Mouse (Mus musculus) retina, postnatal 1 day (tissue): ENCODE measurements around the gene Clasp1.

Source experiments
- DNase-seq: peaks from one replicate; pipeline ENCODE4 v3.0.0-alpha.2; 2012

The Clasp1 gene

DNA sequence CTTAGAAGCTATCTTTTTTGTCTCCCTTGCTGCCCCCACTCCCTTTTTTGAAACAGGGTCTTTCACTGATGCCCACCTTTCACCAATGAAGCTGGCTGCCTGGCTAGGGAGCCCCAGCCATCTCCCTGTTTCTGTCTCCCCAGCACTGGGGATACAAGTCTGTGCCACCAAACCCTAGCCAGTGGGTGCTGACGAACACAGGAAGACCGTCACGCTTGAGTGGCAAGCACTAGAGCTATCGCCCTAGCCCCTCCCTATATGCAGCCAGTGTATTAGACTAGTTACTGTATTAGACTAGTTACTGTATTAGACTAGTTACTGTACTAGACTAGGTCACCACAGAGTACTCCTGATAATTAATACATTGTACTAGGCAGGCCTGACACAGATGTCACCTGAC is 66.0 kb downstream of the Clasp1 start:
- no peak for DNase-seq

DNA sequence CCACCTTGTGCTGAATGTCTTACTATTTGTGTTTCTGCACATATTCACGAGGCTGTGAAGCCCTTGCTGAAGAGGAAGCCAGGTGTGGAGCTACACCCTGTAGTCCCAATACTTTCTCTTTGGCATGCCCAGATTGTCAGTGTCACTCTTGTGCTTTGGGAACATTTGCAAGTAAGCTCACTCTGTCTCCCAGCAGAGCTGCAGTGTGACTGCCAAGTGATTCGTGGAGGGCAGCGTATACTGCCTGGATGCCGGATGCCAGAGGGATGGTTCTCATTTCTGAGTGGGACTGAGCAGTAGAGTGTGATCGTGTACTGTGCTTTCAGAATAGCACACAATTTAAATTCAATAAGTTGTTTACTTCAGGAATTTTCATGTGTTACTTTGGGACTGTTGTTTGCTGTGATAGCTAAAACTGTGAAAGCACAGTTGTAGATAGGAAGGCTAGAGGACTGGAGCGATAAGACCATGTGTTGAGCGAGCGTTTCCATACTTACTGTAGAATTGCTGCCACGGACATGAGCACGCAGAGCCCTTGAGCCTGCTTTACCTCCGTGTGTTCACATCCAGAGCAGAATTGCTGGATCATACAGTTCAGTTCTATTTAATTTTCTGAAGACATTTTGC is 68.5 kb downstream of the Clasp1 start:
- DNase-seq: no peak

DNA sequence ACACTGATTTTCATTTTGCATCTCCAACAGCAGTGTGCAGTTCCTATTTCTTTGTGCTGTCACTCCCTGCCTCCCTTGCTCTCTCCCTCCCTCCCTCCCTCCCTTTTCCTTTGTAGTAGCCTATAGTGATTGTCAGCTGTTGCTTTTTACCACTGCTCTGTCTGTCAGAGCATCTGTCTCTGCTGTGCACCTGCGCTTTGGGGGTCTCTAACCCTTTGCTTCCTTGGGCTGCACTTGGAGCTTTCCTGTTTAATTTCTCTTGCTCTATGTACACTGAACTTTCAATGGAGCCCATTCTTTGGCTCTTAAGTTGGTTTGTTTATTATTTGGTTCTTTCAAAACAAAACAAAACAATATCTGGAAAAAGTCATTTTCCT is 69.0 kb downstream of the Clasp1 start:
- no peak for DNase-seq

DNA sequence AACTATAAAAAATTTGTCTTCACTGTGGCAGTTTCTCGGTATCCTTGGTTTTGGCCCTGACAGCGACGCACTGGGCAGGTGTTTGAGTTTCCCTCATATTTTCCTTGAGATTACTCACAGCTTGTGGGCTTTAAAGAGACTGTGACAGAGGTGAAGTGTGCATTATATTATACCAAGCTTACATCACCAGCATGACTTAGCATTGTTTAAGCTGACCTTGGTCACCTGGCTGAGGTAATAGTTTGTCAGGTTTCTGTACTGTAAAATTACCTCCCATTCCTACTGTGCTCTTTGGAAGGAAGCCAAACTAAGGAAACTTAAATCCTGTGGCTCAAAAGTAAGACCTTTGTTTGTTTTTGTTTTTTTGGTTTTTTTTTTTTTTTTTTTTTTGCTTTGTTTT is 69.4 kb downstream of the Clasp1 start:
- DNase-seq: no peak

DNA sequence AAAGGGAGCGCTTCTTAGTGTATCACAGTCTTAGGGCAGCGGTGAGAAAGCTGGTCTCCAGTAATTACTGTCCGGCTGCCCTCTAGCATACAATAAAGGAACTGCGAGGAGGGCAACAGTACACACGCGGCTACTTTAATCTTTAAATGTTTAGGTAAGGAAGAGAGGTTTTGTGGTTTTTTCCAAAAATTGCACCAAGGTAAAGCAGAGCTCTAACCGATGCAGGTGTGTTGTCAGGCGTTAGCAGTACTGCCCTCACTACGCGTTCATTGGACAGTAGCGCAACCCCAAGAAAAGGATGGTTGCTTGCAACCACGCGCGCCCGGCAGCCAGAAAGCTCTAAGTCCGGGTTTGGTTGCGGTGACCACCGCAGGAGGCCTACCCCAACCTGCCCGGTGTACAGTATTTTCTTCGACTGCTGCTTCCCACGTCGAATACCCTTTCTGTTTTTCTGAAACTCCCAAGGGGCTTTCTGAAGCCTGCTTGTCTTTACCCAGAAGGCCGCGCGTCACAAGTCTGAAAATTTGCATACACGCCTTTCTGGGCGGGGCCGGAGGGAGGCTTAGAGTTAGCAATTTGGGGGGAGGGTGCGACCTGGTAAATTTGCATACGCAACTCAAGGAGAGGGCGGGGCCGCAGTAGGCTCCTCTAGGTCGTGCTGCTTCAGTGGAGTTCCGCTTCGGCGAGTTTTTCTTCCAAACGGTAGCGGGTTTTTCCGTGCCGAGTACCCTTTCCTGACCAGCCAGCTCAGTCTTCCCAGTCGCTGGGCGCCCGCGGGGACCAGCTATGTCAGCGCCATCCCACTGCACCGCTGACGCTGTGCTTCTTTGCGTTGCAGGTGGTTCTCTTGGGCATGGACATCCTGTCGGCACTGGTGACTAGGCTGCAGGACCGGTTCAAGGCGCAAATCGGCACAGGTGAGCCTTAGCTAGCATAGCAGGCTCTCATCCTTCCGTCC is 70.4 kb downstream of the Clasp1 start:
- peak; percentile 97 for DNase-seq

DNA sequence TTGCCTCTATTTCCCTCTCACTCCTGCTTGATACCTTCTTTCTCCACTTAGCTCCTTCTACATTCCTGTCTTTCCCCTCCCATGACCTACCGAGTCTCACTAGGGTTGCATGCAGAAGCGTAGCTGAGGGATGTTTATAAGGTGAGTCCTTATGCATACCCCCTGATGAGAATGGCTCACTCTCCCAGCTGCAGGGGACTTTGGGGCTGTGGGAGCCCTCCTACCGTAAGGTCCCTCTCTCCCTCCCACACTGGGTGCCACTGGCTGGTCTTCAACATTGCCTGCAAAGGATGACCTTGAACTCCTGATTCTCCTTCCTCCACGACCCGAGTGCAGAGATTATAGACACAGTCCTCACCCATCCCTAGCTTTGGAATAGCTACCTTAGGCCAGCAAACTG is 71.9 kb downstream of the Clasp1 start:
- no peak for DNase-seq

DNA sequence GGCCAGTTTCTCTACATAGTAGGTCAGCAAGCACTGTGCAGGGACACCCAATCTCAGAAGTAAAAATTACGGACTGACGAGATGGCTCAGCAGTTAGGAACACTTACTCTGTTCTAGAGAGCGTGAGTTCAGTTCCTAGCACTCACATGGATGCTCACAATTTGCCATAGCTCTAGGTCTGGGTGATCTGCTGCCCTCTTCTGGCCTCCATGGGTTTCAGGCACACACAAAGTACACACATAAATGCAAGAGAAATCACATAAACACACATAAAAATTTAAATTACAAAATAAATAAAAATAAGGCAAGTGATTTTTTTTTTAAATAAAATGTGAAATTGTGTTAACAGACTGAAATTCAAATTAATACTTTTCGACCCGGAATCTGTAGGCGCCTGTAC is 77.2 kb downstream of the Clasp1 start:
- DNase-seq: no peak

DNA sequence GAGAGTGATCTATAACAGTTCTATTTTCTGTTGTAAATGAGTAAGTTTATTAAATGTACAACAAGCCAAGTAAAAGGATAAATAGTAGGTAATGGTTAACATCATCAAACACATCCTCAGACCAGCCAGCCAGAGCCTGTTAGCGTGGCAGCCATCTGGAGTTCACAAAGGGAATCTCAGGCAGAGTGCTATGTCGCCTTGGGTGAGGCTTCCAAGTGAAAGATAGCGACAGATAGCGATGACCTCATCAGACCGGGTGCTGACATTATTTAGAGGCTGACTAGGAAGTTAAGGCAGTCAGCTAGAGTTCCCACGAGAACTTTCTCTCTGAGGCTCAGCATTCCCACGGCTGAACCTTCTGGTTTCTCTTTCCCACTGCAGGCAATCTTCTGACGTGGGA is 83.5 kb downstream of the Clasp1 start:
- DNase-seq: no peak

DNA sequence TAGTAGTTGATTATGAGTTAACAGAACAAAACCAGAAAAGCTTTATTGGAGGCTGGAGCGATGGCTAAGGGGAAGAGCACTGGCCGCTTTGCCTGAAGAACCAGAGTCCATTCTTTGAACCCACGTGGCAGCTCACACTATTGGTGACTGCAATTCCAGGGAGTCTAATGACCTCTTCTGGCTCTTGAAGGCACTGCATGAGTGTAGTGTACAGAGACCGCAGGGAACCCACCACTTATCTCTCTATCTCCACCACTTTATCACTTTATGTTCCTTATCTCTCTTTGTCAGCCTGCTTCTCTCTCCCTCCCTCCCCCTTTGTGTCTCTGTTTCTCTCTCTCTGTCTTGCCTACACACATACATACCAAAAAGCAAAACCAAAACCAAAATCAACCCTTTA is 88.1 kb downstream of the Clasp1 start:
- DNase-seq: peak; percentile 69

DNA sequence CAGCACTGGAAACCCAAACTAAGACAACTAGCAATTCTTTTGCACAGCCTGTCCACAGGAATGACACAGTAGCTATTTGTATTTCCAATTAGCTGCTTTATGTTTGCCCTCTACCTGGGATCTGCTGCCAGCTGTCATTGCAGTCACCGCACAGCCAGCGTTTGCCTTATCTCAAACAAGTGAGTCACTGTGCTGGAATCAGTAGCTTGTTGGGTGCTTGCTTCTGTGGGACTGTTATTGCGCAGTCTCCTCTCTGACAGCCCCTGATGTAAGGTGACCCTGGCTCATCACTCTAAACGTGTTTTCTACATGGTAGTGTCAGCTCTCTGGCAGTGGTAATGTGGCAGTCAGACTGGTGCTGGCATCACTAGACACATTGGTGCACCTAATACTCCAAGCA is 90.4 kb downstream of the Clasp1 start:
- no peak for DNase-seq

DNA sequence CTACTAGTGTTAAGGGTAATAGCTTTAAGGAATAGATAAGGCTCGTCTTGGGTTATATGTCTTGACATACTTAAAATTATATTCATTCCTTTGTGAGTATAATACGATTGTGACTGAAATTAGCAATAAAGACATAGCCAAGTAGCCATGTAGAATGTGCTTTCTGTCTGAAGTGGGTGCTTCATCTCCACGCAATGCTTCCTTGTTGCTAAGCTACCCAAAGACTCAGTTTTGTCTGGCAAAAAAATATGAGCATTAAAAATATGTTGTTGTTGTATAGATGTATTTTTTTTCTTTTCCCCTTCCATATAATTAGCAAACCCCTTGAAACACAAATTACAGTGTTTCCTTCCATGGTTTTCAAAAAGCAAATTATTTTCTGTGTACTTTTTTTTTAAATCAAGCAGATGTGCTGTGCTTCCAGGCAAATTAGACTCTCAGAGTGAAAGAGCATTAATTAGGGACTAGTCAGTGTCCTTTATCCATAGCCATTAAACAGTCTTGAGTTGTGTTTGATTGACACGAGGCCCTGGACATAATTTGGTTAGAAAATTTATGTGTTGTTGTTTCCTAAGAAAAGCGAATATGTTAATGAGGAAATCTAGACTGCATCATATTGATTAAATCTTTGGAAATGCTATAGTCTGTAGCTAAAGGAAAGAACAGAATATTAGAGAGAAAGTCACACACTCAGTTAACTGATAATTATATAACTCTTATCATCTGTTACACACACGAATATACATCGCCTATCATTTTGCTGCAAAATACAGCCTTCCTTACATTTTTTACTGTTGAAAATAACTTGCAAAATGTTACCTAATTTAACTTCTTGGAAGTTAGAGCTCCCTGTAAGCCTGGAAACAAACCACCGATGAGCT is 91.9 kb downstream of the Clasp1 start:
- peak; percentile 69 for DNase-seq

DNA sequence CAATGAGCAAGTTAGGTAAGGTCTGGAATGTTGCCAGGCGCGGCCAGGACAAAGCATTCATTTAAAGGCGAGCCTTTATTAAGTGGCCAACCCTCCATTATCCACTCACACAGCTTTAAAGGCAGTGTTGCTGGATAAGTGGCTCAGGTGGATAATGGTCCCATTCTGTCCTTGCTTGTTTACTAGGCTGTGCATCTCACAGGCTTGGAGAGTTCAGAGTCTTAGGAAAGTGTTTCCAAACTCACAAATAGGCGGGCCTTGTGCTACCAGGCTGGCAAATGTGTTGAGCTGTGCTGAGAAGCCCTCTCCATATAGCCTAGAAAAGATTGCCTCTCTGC is 92.5 kb downstream of the Clasp1 start:
- peak; percentile 87 for DNase-seq

DNA sequence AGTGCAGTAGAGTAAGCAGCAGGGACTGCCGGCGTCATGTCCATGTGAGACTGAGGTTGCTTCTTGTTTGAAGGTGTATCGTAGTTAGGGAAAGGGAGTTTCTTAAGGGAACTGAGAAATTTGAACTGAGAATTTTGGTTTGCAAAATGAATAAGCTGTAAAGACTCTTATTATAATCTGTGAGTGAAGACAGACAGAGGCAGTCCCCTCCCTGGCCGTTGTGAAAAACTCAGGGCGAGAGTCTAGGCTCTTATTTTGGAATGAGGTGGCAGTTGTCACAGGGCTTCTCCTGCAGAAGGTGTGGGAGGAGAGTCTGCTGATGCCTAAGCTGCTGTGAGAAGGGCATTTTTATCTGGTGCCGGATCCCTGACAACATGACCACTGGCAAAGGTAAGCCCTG is 92.8 kb downstream of the Clasp1 start:
- peak; percentile 65 for DNase-seq

DNA sequence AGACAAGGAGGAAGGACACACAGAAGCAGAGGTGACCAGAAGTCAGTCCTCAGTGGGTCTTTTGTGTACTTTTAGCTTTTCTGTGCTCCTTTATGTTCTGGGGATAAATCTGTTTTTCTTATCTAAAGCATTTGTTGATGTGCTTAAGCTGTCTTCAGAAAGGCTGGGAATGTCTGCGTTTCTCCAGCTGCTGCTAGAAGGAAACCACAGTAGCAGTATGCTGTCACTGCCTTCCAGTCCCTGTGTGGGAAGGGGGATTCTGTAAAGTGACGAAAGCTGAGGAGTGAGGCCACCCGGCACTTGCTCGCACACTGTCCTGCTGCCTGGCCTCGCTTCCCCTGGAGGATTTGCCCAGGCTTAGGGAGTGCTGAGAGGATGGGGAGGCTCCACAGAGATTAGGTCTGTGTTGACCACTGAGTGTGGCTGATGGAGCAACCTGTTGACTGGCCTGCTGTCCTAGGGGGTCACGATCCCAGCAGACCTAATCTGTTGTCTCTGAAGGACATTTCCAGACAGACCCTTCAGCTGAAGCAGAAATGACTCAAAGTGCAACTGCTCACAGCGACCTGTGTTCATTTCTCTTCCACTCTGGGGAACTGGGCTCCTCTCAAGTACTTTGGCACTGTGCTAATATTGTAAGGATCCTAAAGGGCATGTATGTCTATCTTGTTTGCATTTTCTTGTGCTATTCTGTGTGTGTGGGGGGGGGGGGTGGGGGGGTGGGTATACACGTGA is 93.6 kb downstream of the Clasp1 start:
- DNase-seq: peak; percentile 56

DNA sequence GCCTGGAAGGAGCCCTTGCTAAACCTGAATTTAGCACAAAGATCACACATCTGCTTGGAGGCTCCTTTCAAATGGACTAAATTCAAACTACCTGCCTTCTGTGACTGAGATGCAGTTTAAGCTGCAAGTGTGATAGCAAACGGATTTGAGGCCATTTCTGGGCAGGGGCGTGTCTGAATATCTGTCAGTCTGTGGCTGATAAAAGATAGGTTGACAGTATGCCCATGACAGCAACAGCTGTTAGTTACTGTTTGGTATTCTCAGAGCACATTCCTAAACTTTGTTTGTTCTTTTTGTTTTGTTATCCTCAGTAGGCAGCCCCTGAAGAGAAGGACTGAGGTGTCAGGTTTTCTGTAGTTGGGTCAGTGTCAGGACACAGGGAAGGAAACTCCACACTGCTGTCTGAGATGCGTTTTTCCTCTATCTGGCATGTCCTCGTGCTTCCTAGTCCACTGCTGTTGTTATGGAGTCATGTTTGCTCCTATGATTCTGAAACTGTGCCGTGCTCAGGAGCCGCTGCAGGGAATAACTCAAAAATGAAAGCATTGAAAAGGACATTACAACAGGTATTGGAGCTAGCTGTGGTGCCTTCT is 94.7 kb downstream of the Clasp1 start:
- DNase-seq: no peak

DNA sequence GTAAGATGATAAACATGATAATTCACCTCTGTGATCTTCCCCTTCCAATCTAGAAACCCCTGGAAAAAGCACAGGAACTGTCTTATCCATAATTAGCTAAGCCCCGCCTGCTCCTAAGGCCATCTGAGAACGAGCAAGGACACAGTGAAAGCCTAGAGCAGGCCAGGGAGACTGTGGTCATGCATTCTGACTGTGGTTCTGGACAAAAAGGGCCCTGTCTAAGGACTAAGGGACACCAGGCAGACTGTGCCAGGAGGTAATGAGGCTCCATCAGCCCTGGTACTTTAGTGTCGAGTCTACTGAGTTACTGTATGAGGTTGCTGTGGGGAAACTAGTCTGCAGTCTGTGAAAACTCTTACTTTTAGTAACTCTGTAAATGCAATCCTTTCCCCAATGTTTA is 96.7 kb downstream of the Clasp1 start:
- peak; percentile 82 for DNase-seq

DNA sequence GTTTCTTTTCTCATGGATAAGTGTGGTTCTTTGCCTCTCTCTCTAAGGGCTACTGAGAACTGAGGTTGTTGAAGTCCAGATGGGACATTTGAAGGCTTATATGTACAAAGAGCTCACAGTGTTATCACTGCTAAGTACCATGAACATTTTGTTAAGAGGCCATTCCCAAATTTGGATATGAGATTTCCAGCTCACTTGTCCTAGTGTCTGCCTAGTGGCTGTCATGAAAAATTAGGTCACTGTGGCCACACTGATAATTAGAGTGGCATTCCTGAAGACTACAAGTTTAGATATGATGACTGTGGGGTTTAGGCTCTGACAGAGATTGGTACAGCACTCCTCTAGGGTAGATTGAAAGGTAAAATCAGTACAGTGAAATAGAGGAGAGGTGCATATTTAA is 97.2 kb downstream of the Clasp1 start:
- peak; percentile 88 for DNase-seq

DNA sequence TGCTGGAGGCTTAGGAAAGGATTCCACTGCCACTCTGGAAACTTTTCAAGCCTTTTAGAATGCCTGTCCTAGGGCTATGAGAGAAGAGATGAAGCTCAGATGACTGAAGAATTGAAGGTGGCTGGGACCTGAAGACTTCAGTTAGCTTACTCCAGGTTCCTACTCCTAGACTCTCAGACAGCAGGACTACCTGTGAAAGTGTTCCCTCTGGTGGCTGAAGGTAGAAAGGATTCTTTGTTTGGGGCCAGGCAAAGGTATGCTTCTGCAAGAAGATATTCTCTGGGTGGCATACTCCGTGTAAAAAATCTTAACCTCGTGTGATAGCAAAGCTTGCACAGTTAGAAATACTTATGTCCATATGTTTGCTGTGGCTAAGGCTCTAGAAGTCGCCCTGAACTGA is 104.0 kb downstream of the Clasp1 start:
- peak; percentile 43 for DNase-seq

DNA sequence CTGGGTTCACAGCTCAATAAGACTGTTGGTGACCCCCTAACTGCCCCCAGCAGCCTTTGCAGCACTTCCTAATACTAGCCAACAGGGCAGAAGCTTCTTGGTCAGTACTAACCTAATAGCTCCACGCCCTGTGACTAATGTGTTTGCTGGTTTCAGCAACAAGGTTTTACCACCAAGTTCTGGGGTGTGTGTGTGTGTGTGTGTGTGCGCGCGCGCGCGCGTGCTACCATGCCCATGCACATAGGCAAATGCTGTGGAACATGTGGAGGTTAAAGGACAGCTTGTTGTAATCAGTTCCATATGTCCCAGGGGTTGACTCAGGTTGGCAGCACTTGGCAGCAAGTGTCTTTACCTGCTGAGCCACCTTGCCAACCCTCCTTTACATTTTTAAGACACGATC is 105.7 kb downstream of the Clasp1 start:
- no peak for DNase-seq

DNA sequence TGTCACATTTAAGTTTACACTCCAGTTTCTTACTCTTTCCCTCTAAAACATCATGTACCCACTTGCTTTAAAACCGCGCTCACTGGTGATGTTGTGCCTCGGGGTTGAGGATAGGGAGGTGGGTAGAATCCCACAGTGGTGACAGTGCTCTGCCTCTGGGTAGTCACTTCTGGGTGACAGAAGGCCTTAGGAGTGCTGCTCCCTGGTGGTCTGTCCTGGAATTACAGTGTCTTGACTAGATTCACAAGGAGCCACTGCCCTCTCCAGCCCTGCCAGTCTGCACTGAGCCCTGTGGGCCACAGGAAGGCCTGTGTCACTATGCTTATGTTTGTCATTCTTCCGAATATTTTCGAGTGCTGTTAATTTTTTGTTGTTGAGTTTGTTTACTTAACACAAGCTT is 109.5 kb downstream of the Clasp1 start:
- peak; percentile 88 for DNase-seq

DNA sequence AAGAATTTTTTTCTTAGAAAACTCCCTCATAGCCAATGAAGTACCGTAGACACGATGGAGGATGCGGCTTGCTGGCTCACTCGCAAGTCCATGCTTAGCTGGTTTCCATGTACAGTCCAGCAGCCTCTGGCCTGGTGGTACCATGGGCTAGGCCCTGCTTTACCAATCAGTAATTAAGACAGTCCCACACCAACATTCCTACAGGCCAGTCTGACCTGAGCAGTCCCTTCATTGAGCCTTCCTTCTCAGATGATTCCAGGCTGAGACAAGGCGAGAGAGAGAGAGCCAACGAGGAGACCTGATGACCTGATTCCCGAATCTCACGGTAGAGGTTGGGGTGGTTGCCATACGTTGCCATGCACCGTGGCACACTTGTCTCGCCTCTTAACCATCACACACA is 111.7 kb downstream of the Clasp1 start:
- no peak for DNase-seq

DNA sequence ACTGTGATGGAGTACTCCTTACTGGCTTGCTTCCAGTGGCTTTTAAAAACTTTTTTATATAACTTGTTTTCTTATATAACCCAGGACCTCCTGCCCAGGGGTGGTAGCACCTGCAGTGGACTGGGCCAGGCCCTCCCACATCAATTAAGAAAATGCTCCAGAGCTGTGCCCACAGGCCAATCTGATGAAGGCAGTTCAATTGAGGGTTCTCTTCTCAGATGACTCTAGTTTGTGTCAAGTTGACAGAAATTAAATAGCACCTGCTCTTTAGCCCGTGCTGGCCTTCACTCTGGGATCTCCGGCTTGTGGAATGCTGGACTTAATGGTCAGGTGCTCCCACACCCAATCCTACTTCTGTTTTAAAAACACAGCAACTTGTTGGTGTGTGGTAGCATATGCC is 112.8 kb downstream of the Clasp1 start:
- no peak for DNase-seq

DNA sequence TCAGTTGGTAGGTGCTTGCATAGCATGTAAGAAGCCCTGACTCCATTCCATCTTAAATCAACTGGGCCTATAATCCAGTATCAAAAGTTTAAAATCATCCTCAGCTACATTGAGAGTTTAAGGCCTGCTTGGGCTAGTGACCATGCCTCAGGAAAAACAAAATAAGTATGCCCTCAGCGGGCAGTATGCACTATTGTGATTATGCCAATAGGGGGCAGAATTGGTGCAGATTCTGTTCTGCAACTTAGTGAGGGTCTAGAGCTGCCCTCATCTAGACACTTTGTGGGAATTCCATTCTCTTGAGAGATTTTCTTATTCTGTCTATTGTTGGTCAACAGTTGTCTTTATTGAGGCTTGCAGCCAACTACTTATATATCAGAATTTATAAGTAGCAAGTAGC is 116.9 kb downstream of the Clasp1 start:
- DNase-seq: no peak
